Mouse (Mus musculus) myocyte (in vitro differentiated cells): ENCODE measurements at regions not wholly inside any gene's neighbourhood (a gene's known extent, or its start where the extent isn't known, plus 50 kb on each side); places are given as distances from the start of the nearest gene placed in this dataset.

Experiments
- H3K27me3 ChIP-seq: one replicate; pipeline ENCODE4 v1.6.1; 2011; ENCODE audit not compliant: control insufficient read depth, insufficient read depth, insufficient read length
- H3K36me3 ChIP-seq: one replicate; pipeline ENCODE4 v1.6.1; 2011; ENCODE audit not compliant: control insufficient read depth, insufficient read depth
- H3K4me2 ChIP-seq: one replicate; pipeline ENCODE4 v1.6.1; 2011; ENCODE audit warnings: low read depth, control low read depth
- H3K4me3 ChIP-seq: one replicate; pipeline ENCODE4 v1.5.1; 2011; ENCODE audit warnings: mild to moderate bottlenecking, control low read depth, moderate library complexity
- H3K79me2 ChIP-seq: one replicate; pipeline ENCODE4 v1.6.1; 2011; ENCODE audit not compliant: control insufficient read depth, insufficient read depth
- H3ac ChIP-seq: one replicate; pipeline ENCODE4 v1.6.1; 2011; ENCODE audit not compliant: control insufficient read depth, insufficient read length
- CEBPB ChIP-seq: IDR thresholded peaks from 2 replicates; pipeline ENCODE4 v1.6.1; 2011; ENCODE audit warnings: mild to moderate bottlenecking, moderate library complexity; ENCODE audit not compliant: poor library complexity, insufficient read depth, severe bottlenecking
- E2F4 ChIP-seq: IDR thresholded peaks from one replicate; pipeline ENCODE4 v1.6.1; 2011; ENCODE audit warnings: mild to moderate bottlenecking, control low read depth, moderate library complexity; ENCODE audit not compliant: insufficient read depth
- MAX ChIP-seq: IDR thresholded peaks from one replicate; pipeline ENCODE4 v1.6.1; 2011; ENCODE audit warnings: low read depth, mild to moderate bottlenecking, control low read depth
- MYOD1 ChIP-seq, 3 experiments: IDR thresholded peaks; one replicate each; pipeline ENCODE4 v1.6.1; 2011; ENCODE audit warnings: control low read depth in 2 of 3, low read depth in 2 of 3, mild to moderate bottlenecking in 2 of 3, moderate library complexity in 1 of 3; ENCODE audit not compliant: insufficient read length in 2 of 3, control insufficient read depth in 1 of 3
- MYOG ChIP-seq, 3 experiments: IDR thresholded peaks; one replicate each; pipeline ENCODE4 v1.6.1; 2011; ENCODE audit warnings: control low read depth in 2 of 3, low read depth in 2 of 3, mild to moderate bottlenecking in 2 of 3; ENCODE audit not compliant: insufficient read length in 2 of 3, control insufficient read depth in 1 of 3, insufficient read depth in 1 of 3
- POLR2A ChIP-seq: IDR thresholded peaks from one replicate; pipeline ENCODE4 v1.6.1; 2011; ENCODE audit warnings: low read depth, mild to moderate bottlenecking, control low read depth, moderate library complexity; ENCODE audit not compliant: insufficient read length
- POLR2AphosphoS2 ChIP-seq: IDR thresholded peaks from one replicate; pipeline ENCODE4 v1.6.1; 2011; ENCODE audit warnings: low read depth, control low read depth; ENCODE audit not compliant: insufficient read length
- REST ChIP-seq: IDR thresholded peaks from one replicate; pipeline ENCODE4 v1.6.1; 2011; ENCODE audit warnings: mild to moderate bottlenecking, control low read depth, moderate library complexity; ENCODE audit not compliant: insufficient read depth, insufficient read length
- SRF ChIP-seq: IDR thresholded peaks from one replicate; pipeline ENCODE4 v1.6.1; 2011; ENCODE audit warnings: low read depth; ENCODE audit not compliant: control insufficient read depth, insufficient read length
- TCF12 ChIP-seq: IDR thresholded peaks from one replicate; pipeline ENCODE4 v1.6.1; 2011; ENCODE audit warnings: mild to moderate bottlenecking, control low read depth; ENCODE audit not compliant: poor library complexity, insufficient read depth, severe bottlenecking
- TCF3 ChIP-seq: IDR thresholded peaks from one replicate; pipeline ENCODE4 v1.6.1; 2011; ENCODE audit warnings: low read depth, control low read depth; ENCODE audit not compliant: insufficient read length
- USF1 ChIP-seq: IDR thresholded peaks from one replicate; pipeline ENCODE4 v1.6.1; 2011; ENCODE audit warnings: low read depth, mild to moderate bottlenecking, control low read depth, moderate library complexity

- Histone ChIP-seq H3K4me3 (no peak overlapping the region), H3ac (no peak overlapping the region), H3K36me3 (no peaks in the 10 kb centered on the region), H3K27me3 (no peaks in the 10 kb centered on the region), H3K79me2 (no peaks in the 10 kb centered on the region), H3K4me2 (no peak overlapping the region)
- no peak for TF ChIP-seq MYOG (IDR thresholded peaks at IDR 0.05; ENCODE audit: control insufficient read depth in 1 of 3, insufficient read depth in 1 of 3, insufficient read length in 2 of 3, low read depth in 2 of 3)
These were observed 75.3 kb upstream of the Bmp2k start for GRCm38 (mm10) chr5:96921973-96922715.

GRCm38 (mm10) chr5:96922716-96923076, 74.8 kb upstream of the Bmp2k start:
- no peak overlapping the region for H3K4me3 ChIP-seq
- TF ChIP-seq USF1, result no peak
- TF ChIP-seq POLR2AphosphoS2, result no peak
- no peak for TF ChIP-seq MYOD1 (IDR thresholded peaks at IDR 0.05; ENCODE audit: control insufficient read depth in 1 of 3, insufficient read length in 2 of 3, low read depth in 2 of 3)
- no peak for TF ChIP-seq MYOG (IDR thresholded peaks at IDR 0.05; ENCODE audit: control insufficient read depth in 1 of 3, insufficient read depth in 1 of 3, insufficient read length in 2 of 3, low read depth in 2 of 3)
- TF ChIP-seq SRF, result no peak
- TF ChIP-seq E2F4, result no peak
- TF ChIP-seq TCF3, result no peak
- TF ChIP-seq MAX, result no peak
- no peak for TF ChIP-seq POLR2A
- TF ChIP-seq TCF12, result no peak
- TF ChIP-seq REST, result no peak
- no peak for TF ChIP-seq CEBPB
- no peak overlapping the region for H3ac ChIP-seq
- no peaks in the 10 kb centered on the region for H3K36me3 ChIP-seq
- H3K4me2 ChIP-seq, result no peak overlapping the region
- no peaks in the 10 kb centered on the region for H3K27me3 ChIP-seq
- no peaks in the 10 kb centered on the region for H3K79me2 ChIP-seq

GRCm38 (mm10) chr5:96923526-96923925, 74.0 kb upstream of the Bmp2k start:
- H3K4me3 ChIP-seq, result no peak overlapping the region
- no peaks in the 10 kb centered on the region for H3K36me3 ChIP-seq
- H3ac ChIP-seq, result no peak overlapping the region
- no peak overlapping the region for H3K4me2 ChIP-seq
- H3K27me3 ChIP-seq, result no peaks in the 10 kb centered on the region
- TF ChIP-seq POLR2A, result no peak
- TF ChIP-seq USF1, result no peak
- TF ChIP-seq POLR2AphosphoS2, result no peak
- TF ChIP-seq MAX, result no peak
- TF ChIP-seq CEBPB, result no peak
- TF ChIP-seq TCF3, result no peak
- no peak for TF ChIP-seq MYOD1 (IDR thresholded peaks at IDR 0.05; ENCODE audit: control insufficient read depth in 1 of 3, insufficient read length in 2 of 3, low read depth in 2 of 3)
- no peak for TF ChIP-seq MYOG (IDR thresholded peaks at IDR 0.05; ENCODE audit: control insufficient read depth in 1 of 3, insufficient read depth in 1 of 3, insufficient read length in 2 of 3, low read depth in 2 of 3)
- no peak for TF ChIP-seq SRF
- no peaks in the 10 kb centered on the region for H3K79me2 ChIP-seq

- H3K4me2 ChIP-seq, result no peak overlapping the region
- no peaks in the 10 kb centered on the region for H3K79me2 ChIP-seq
- H3K27me3 ChIP-seq, result no peaks in the 10 kb centered on the region
- no peak overlapping the region for H3ac ChIP-seq
- no peak for TF ChIP-seq USF1
- TF ChIP-seq POLR2A, result no peak
- TF ChIP-seq TCF3, result no peak
- no peak for TF ChIP-seq TCF12
- TF ChIP-seq CEBPB, result no peak
- TF ChIP-seq POLR2AphosphoS2, result no peak
- no peak for TF ChIP-seq MAX
- no peak for TF ChIP-seq MYOD1 (IDR thresholded peaks at IDR 0.05; ENCODE audit: control insufficient read depth in 1 of 3, insufficient read length in 2 of 3, low read depth in 2 of 3)
- no peaks in the 10 kb centered on the region for H3K36me3 ChIP-seq
- no peak overlapping the region for H3K4me3 ChIP-seq
These were observed 72.6 kb upstream of the Bmp2k start for GRCm38 (mm10) chr5:96924736-96925429.

- Histone ChIP-seq H3ac (no peak overlapping the region), H3K4me2 (no peak overlapping the region), H3K36me3 (no peaks in the 10 kb centered on the region), H3K27me3 (no peaks in the 10 kb centered on the region), H3K4me3 (no peak overlapping the region), H3K79me2 (no peaks in the 10 kb centered on the region)
- TF ChIP-seq MYOG (IDR thresholded peaks at IDR 0.05; ENCODE audit: control insufficient read depth in 1 of 3, insufficient read depth in 1 of 3, insufficient read length in 2 of 3, low read depth in 2 of 3) (no peak), E2F4 (no peak), USF1 (no peak), MAX (no peak), TCF3 (no peak), TCF12 (no peak)
These were observed 71.5 kb upstream of the Bmp2k start for GRCm38 (mm10) chr5:96925943-96926342.
